Mouse (Mus musculus) liver, postnatal 0 days (tissue): ENCODE measurements around the gene Kctd11.

Experiments used
- CTCF ChIP-seq: sonication (generic); IDR thresholded peaks from 2 replicates; pipeline ENCODE4 v1.5.1; 2016; ENCODE audit warnings: antibody characterized with exemption, low read depth
- EP300 ChIP-seq: IDR thresholded peaks from 2 replicates; pipeline ENCODE4 v1.6.1; 2016; ENCODE audit warnings: antibody characterized with exemption, low read depth, mild to moderate bottlenecking

DNA sequence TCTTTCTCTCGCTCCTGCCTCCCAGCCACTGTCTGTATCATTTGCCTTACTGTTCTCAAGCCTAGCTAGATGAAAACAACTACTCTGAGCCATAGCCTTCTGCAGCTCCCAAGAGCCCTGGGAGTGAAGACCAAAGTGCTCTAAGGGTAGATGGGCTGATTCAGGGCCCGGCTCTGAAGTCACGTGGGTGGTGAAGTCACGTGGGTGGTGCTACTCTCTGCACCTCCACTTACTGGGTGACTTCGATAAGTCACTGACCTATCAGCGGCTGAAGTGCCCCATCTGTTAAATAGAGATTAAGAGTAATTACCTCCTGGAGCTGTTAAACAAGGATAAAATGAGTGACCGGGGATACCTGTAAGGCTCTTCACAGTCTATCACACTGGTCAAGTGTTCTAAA, 27.2 kb downstream of the Kctd11 start:
- TF ChIP-seq CTCF (no peak), EP300 (peak; percentile 98)
